Mouse (Mus musculus) bone marrow macrophage, adult 2 months (primary cell): ENCODE data around the gene Coq9.

Experiments
- CTCF ChIP-seq: IDR thresholded peaks from 2 replicates; pipeline ENCODE4 v1.5.1; 2012; ENCODE audit warnings: low read depth, mild to moderate bottlenecking, low read length, moderate library complexity
- POLR2A ChIP-seq: IDR thresholded peaks from 2 replicates; pipeline ENCODE4 v1.6.1; 2012; ENCODE audit warnings: mild to moderate bottlenecking, low read depth, low read length, borderline replicate concordance

- TF ChIP-seq CTCF (no peak), POLR2A (no peak)
Observed at GRCm38 (mm10) chr8:94876197-94876730, 38.1 kb downstream of the Coq9 start, which contains the start of gene Dok4.
